Comparison of ENCODE assay signal across 12 mouse cellular contexts in genomic region chr3:108064672-108065071, GRCm38 (mm10). TPM values are rescaled to one million over a fixed set of nuclear protein-coding genes. Genes with fewer than 3 reads are reported as not detected.
"Had no signal": no experiment of that assay in that cellular context is flagged by ENCODE, and none has a peak within 500 bp of the region (broad histone marks: within the 10 kb centered on the region; RNA-seq: fewer than 3 reads in every experiment).

No protein-coding gene starts in this region.

- H3K9me3 ChIP-seq: midbrain, embryonic 15.5 days; neural tube, embryonic 13.5 days had no signal

- H3K4me3 ChIP-seq: left cerebral cortex, adult 2 months; midbrain, embryonic 15.5 days; neural tube, embryonic 13.5 days had no signal

- H3K4me2 ChIP-seq: midbrain, embryonic 15.5 days; neural tube, embryonic 13.5 days had no signal

- DNase-seq: kidney, adult 8-10 months; lung, postnatal 36 days; retina, postnatal 1 day; right cerebral cortex, postnatal 4 days; spleen, adult 18-20 months; thymus, postnatal 4 days had no signal

- H3K36me3 ChIP-seq: midbrain, embryonic 15.5 days; neural tube, embryonic 13.5 days had no signal

- ATAC-seq: intestine, postnatal 0 days; midbrain, embryonic 15.5 days had no signal

- H3K27ac ChIP-seq: left cerebral cortex, adult 2 months; midbrain, embryonic 15.5 days; neural tube, embryonic 13.5 days had no signal

- H3K9ac ChIP-seq: midbrain, embryonic 15.5 days; neural tube, embryonic 13.5 days had no signal

- H3K4me1 ChIP-seq: neural tube, embryonic 13.5 days had no signal

- H3K27me3 ChIP-seq: midbrain, embryonic 15.5 days; neural tube, embryonic 13.5 days had no signal

RNA-seq across cellular contexts. Expression of gene Gnat2, which starts 27.9 kb away (rescaled TPM):
- total RNA-seq: layer of hippocampus, postnatal 25 days; left cerebral cortex, adult 2 months; left cerebral cortex, postnatal 14 days had no signal
